Mouse (Mus musculus) C2C12 (cell line): Measurements from ENCODE around the gene Hs6st3. TPM values are rescaled to one million over a fixed set of nuclear protein-coding genes. Genes with fewer than 3 reads are reported as not detected.

Experiments
- H3K27me3 ChIP-seq: one replicate; pipeline ENCODE4 v1.6.1; 2011; ENCODE audit not compliant: control insufficient read depth, insufficient read depth, insufficient read length
- H3K36me3 ChIP-seq: one replicate; pipeline ENCODE4 v1.6.1; 2011; ENCODE audit not compliant: control insufficient read depth, insufficient read depth
- H3K4me3 ChIP-seq: one replicate; pipeline ENCODE4 v1.5.1; 2011; ENCODE audit warnings: mild to moderate bottlenecking, control low read depth; ENCODE audit not compliant: poor library complexity, insufficient read depth, severe bottlenecking
- H3K79me2 ChIP-seq: one replicate; pipeline ENCODE4 v1.6.1; 2011; ENCODE audit not compliant: control insufficient read depth, insufficient read depth
- H3K79me3 ChIP-seq: one replicate; pipeline ENCODE4 v1.6.1; 2011; ENCODE audit warnings: low read depth, control low read depth
- H3ac ChIP-seq: one replicate; pipeline ENCODE3; 2011; ENCODE audit warnings: low read depth; ENCODE audit not compliant: control insufficient read depth, insufficient read length
- CEBPB ChIP-seq: IDR thresholded peaks from one replicate; pipeline ENCODE4 v1.6.1; 2011; ENCODE audit warnings: low read depth, mild to moderate bottlenecking, control low read depth, moderate library complexity
- CTCF ChIP-seq: IDR thresholded peaks from one replicate; pipeline ENCODE4 v1.5.1; 2011; ENCODE audit not compliant: control insufficient read depth, insufficient read depth, insufficient read length
- FOSL1 ChIP-seq: IDR thresholded peaks from one replicate; pipeline ENCODE4 v1.8.0; 2011; ENCODE audit warnings: mild to moderate bottlenecking, low read length; ENCODE audit not compliant: poor library complexity, insufficient read depth, severe bottlenecking
- MAX ChIP-seq: IDR thresholded peaks from one replicate; pipeline ENCODE4 v1.6.1; 2011; ENCODE audit warnings: mild to moderate bottlenecking, control low read depth
- MYOD1 ChIP-seq: IDR thresholded peaks from one replicate; pipeline ENCODE4 v1.6.1; 2011; ENCODE audit warnings: low read depth; ENCODE audit not compliant: control insufficient read depth, insufficient read length
- MYOG ChIP-seq: IDR thresholded peaks from one replicate; pipeline ENCODE4 v1.6.1; 2011; ENCODE audit not compliant: control insufficient read depth, insufficient read length; ENCODE audit errors: extremely low read depth
- USF1 ChIP-seq: IDR thresholded peaks from one replicate; pipeline ENCODE4 v1.6.1; 2011; ENCODE audit warnings: low read depth, mild to moderate bottlenecking, control low read depth, moderate library complexity
- polyA plus RNA-seq: library from polyadenylated mRNA; unstranded; fragments of >200 nt; fragmentation: generic; extraction: Trizol; gene quantifications from one replicate; pipeline ENCODE4 v1.2.1, GENCODE M21; 2012; ENCODE audit warnings: missing spikeins

The Hs6st3 gene
- polyA plus RNA-seq, 1 experiment = not detected

DNA sequence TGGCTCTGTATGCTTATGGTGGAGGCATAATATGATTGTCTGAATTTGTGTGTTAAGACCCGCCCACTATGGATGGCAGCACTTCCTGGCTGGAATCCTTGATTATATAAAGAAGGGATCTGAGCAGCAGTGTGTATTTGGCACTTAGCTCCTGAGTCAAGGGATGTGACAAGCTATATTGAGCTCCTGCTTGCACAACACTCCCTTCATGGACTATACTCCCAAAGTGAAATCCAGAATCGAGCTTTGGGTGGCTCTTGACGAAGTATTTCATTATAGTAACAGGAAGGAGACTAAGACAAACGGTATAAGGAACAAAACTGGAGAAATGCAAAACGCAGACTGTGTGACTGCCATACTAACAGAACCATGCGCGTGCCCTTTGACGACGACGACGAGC, 660.4 kb downstream of the Hs6st3 start:
- Histone ChIP-seq H3K79me3 (no peaks in the 10 kb centered on the region), H3ac (no peak overlapping the region), H3K79me2 (no peaks in the 10 kb centered on the region), H3K4me3 (no peak overlapping the region), H3K27me3 (no peaks in the 10 kb centered on the region), H3K36me3 (no peaks in the 10 kb centered on the region)
- no peak for TF ChIP-seq USF1
- no peak for TF ChIP-seq CEBPB
- TF ChIP-seq MAX = no peak

DNA sequence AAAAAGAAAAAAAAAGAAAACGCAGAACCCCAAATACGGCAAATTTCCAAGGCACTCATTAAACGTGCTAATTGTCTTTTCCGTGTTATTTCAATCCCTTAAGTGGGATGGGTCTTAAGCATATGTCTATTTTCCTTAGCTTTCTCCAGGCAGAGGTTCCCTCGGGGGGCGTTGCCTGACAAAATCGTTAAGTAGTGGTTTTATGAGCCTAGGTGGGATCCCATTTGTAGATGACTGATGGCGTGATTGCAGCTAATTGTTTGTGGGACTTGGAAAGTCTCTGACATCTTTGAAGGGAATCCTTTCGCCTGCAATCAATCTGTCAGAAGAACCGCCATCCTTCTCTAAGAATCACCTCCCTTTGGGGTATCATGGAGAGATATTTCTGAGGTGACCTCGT, 662.7 kb downstream of the Hs6st3 start:
- TF ChIP-seq MYOG (no peak), MYOD1 (no peak), MAX (no peak), FOSL1 (no peak), CTCF (no peak), CEBPB (no peak), USF1 (no peak)
- no peak overlapping the region for H3K4me3 ChIP-seq
- H3K79me2 ChIP-seq = no peaks in the 10 kb centered on the region
- no peaks in the 10 kb centered on the region for H3K79me3 ChIP-seq
- no peaks in the 10 kb centered on the region for H3K27me3 ChIP-seq
- H3ac ChIP-seq = no peak overlapping the region
- H3K36me3 ChIP-seq = no peaks in the 10 kb centered on the region

GRCm38 (mm10) chr14:119813898-119814297, 675.8 kb downstream of the Hs6st3 start:
- Histone ChIP-seq H3ac (no peak overlapping the region), H3K36me3 (no peaks in the 10 kb centered on the region), H3K79me2 (no peaks in the 10 kb centered on the region), H3K4me3 (no peak overlapping the region), H3K79me3 (no peaks in the 10 kb centered on the region), H3K27me3 (no peaks in the 10 kb centered on the region)
- TF ChIP-seq FOSL1 (no peak), MAX (no peak), MYOG (no peak), CTCF (no peak), CEBPB (no peak)

DNA sequence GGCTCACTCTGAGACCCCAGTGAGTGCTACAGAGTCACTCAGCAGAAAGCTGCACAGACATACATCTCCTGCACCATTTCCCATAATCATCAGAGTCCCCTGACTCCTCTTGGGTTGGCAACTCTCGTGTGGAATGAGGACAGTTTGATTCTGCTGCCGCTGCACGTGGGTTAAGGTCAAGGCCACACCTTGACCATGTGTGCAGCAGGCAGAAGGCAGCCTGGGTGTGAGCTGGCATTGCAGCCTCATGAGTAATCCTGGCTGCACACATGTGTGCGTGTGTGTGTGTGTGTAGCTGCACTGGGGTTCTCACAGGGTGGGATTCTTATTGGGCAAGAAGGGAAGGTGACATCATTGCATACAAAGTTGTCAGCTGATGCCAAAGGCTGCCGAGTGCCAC, 677.5 kb downstream of the Hs6st3 start:
- Histone ChIP-seq H3K36me3 (no peaks in the 10 kb centered on the region), H3K4me3 (no peak overlapping the region), H3K27me3 (no peaks in the 10 kb centered on the region), H3ac (no peak overlapping the region), H3K79me3 (no peaks in the 10 kb centered on the region), H3K79me2 (no peaks in the 10 kb centered on the region)
- TF ChIP-seq CEBPB (no peak), MYOG (no peak), MAX (no peak), CTCF (no peak), MYOD1 (no peak), USF1 (no peak)

- H3K79me2 ChIP-seq = no peaks in the 10 kb centered on the region
- H3K27me3 ChIP-seq = no peaks in the 10 kb centered on the region
- H3ac ChIP-seq = no peak overlapping the region
- no peaks in the 10 kb centered on the region for H3K79me3 ChIP-seq
- TF ChIP-seq FOSL1 = no peak
- no peak for TF ChIP-seq CEBPB
- TF ChIP-seq MYOD1 = no peak
- TF ChIP-seq USF1 = no peak
- no peak for TF ChIP-seq CTCF
- no peak for TF ChIP-seq MYOG
- no peak for TF ChIP-seq MAX
- no peak overlapping the region for H3K4me3 ChIP-seq
- H3K36me3 ChIP-seq = no peaks in the 10 kb centered on the region
Measured at GRCm38 (mm10) chr14:119820562-119820961, 682.4 kb downstream of the Hs6st3 start.

DNA sequence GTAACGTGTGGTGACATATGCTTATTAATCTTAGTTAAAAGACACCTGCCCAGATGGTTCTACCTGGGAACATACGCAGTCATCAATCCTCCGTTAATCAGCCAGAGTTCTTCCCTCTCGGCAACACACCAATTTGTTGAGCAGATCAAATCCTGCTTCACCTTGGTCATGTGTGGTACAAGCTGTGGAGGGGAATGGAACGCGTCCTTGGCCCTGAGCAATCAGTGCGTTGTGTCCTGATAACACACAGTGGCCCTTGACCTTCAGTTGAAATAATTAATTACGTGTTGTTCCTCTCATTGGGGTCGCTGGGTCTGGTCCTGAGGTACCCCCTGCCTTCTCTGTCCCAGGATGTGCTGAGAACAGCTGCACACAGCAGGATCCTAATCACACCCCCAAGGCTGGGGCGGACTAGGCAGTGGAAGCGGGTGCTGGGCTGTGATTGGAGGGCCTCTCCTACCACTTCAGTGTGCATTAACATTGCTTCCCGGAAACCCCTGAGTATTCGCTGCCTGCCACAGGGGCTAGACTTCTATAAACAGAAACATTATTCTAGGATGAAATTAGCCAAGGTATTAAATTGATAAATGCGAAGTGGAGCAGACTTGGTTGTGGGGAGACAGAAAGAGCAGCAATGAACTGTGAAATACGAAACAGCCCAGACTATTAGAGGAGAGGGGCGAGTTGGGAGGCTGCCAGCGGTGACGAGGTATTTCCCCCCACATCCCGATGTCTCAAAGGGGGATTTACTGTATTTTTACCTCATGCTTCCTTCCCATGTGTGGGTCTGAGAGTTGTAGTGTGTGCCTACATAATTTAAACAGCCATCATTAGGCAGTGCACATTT, 693.2 kb downstream of the Hs6st3 start:
- H3K27me3 ChIP-seq = no peaks in the 10 kb centered on the region
- H3ac ChIP-seq = no peak overlapping the region
- no peaks in the 10 kb centered on the region for H3K79me2 ChIP-seq
- H3K4me3 ChIP-seq = no peak overlapping the region
- no peak for TF ChIP-seq FOSL1
- no peak for TF ChIP-seq MAX
- TF ChIP-seq MYOG = no peak
- TF ChIP-seq USF1 = no peak
- H3K79me3 ChIP-seq = no peaks in the 10 kb centered on the region
- no peaks in the 10 kb centered on the region for H3K36me3 ChIP-seq

- Histone ChIP-seq H3K4me3 (no peak overlapping the region), H3K79me2 (no peaks in the 10 kb centered on the region), H3ac (no peak overlapping the region), H3K79me3 (no peaks in the 10 kb centered on the region), H3K36me3 (no peaks in the 10 kb centered on the region), H3K27me3 (no peaks in the 10 kb centered on the region)
- TF ChIP-seq CEBPB = no peak
- no peak for TF ChIP-seq CTCF
- no peak for TF ChIP-seq MYOG
- no peak for TF ChIP-seq MYOD1
- TF ChIP-seq FOSL1 = no peak
- no peak for TF ChIP-seq MAX
- TF ChIP-seq USF1 = no peak
Measured at GRCm38 (mm10) chr14:119832012-119832325, 693.8 kb downstream of the Hs6st3 start.
